ENCODE assay signal across 8 mouse cellular contexts in the genomic region with DNA sequence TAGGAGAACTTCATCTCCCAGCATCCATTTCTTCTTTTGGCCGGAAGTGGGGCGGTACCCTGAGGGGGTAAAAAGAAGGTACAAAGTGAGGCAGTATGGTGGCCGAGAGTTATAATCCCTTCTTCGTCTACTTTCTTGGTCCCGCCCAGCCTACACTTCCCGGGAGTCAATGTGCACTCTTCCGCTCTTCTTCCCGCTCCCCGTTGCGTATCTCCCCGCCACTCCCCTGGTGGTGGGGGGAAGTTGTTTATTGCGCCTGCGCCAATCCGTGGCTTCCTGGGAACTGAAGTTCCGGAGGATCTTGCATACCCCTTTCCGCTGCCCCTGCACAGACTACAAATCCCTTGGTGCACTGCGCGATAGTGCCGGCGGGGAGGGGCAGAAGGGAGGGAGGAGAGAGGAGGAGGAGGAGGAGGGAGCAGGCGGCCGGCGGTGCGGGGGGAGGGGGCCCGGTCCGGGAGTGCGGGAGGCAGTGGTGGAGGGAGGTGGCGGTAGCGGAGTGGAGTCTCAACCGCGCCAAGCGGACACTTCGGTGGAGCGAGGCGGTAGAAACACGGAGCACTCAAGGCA. TPM values are rescaled to one million over a fixed set of nuclear protein-coding genes. Genes with fewer than 3 reads are reported as not detected.
DNase-seq lines count a peak whose midpoint lies in the region; ATAC-seq and TF ChIP-seq lines count a peak whose summit lies in the region.

A gene (plus strand): TSS at position 387 of the 570 bp plus-strand sequence.

- DNase-seq in 3134 (ENCODE audit: extremely low read depth, insufficient read length, low spot score): peak; percentile 98
- peak; percentile 98 to 99 for DNase-seq in adrenal gland, postnatal 36 days
- peak; percentile 98 to 100 for DNase-seq in heart, adult 18-20 months
- DNase-seq in kidney, adult 2 months: peak; percentile 99
- DNase-seq in spleen, adult 2 months (ENCODE audit: low read depth in 1 of 2, low spot score in 2 of 2): peak; percentile 97 to 98

- peak within 1 kb of the TSS; percentile 61 for H3K4me2 ChIP-seq in embryonic facial prominence, embryonic 13.5 days
- peak within 1 kb of the TSS; percentile 58 for H3K4me2 ChIP-seq in limb, embryonic 12.5 days
- H3K4me2 ChIP-seq in midbrain, embryonic 15.5 days: peak within 1 kb of the TSS; percentile 77

- peak; percentile 44 for TF ChIP-seq POLR2A in kidney, adult 2 months (IDR thresholded peaks at IDR 0.05; ENCODE audit: low read depth, low read length)
- TF ChIP-seq POLR2A in spleen, adult 2 months (IDR thresholded peaks at IDR 0.05; ENCODE audit: low read depth, low read length): peak; percentile 25; the same call in 1 of the 2 replicates

- no peaks in the 10 kb centered on the region for H3K9me3 ChIP-seq in embryonic facial prominence, embryonic 13.5 days
- H3K9me3 ChIP-seq in limb, embryonic 12.5 days: no peaks in the 10 kb centered on the region
- H3K9me3 ChIP-seq in midbrain, embryonic 15.5 days: no peaks in the 10 kb centered on the region

- no peaks in the 10 kb centered on the region for H3K27me3 ChIP-seq in embryonic facial prominence, embryonic 13.5 days
- no peaks in the 10 kb centered on the region for H3K27me3 ChIP-seq in kidney, adult 2 months (replicated peaks; ENCODE audit: control insufficient read depth, insufficient read depth, low read length)
- no peaks in the 10 kb centered on the region for H3K27me3 ChIP-seq in limb, embryonic 12.5 days
- H3K27me3 ChIP-seq in midbrain, embryonic 15.5 days (replicated peaks): no peaks in the 10 kb centered on the region
- H3K27me3 ChIP-seq in spleen, adult 2 months (ENCODE audit: control insufficient read depth, insufficient read depth, low read length): no peaks in the 10 kb centered on the region

- H3K4me1 ChIP-seq in embryonic facial prominence, embryonic 13.5 days: peaks cover 41% of the 10 kb centered on the region
- H3K4me1 ChIP-seq in kidney, adult 2 months (ENCODE audit: control insufficient read depth, insufficient read depth, low read length): peaks cover 6% of the 10 kb centered on the region; the same call in 1 of the 2 replicates
- H3K4me1 ChIP-seq in limb, embryonic 12.5 days (replicated peaks): peaks cover 34% of the 10 kb centered on the region
- peaks cover 49% of the 10 kb centered on the region for H3K4me1 ChIP-seq in midbrain, embryonic 15.5 days
- H3K4me1 ChIP-seq in spleen, adult 2 months (ENCODE audit: control insufficient read depth, insufficient read depth, insufficient read length): peaks cover 9% of the 10 kb centered on the region; the same call in 1 of the 2 replicates

- peak within 1 kb of the TSS; percentile 99 for H3K27ac ChIP-seq in embryonic facial prominence, embryonic 13.5 days
- H3K27ac ChIP-seq in kidney, adult 2 months (ENCODE audit: insufficient read depth, low read depth, low read length): peak within 1 kb of the TSS; percentile 92
- peak within 1 kb of the TSS; percentile 99 for H3K27ac ChIP-seq in limb, embryonic 12.5 days
- peak within 1 kb of the TSS; percentile 92 for H3K27ac ChIP-seq in midbrain, embryonic 15.5 days
- peak within 1 kb of the TSS; percentile 92 for H3K27ac ChIP-seq in spleen, adult 2 months (ENCODE audit: insufficient read depth, low read length)

- peak; percentile 82 for ATAC-seq in embryonic facial prominence, embryonic 13.5 days (ENCODE audit: insufficient number of reproducible peaks, insufficient read depth, low FRiP score, low TSS enrichment, low read depth)
- ATAC-seq in limb, embryonic 12.5 days (ENCODE audit: insufficient number of reproducible peaks, insufficient read depth, low FRiP score, low TSS enrichment, low read depth): peak; percentile 83
- ATAC-seq in midbrain, embryonic 15.5 days (replicated peaks): peak; percentile 87

- H3K36me3 ChIP-seq in embryonic facial prominence, embryonic 13.5 days: peaks cover 40% of the 10 kb centered on the region
- peaks cover 2% of the 10 kb centered on the region; the same call in 1 of the 2 replicates for H3K36me3 ChIP-seq in kidney, adult 2 months (ENCODE audit: control insufficient read depth, insufficient read depth, low read length)
- H3K36me3 ChIP-seq in limb, embryonic 12.5 days: peaks cover 49% of the 10 kb centered on the region
- peaks cover 9% of the 10 kb centered on the region for H3K36me3 ChIP-seq in midbrain, embryonic 15.5 days (replicated peaks)
- H3K36me3 ChIP-seq in spleen, adult 2 months (ENCODE audit: control insufficient read depth, insufficient read depth, low read length): peaks cover 30% of the 10 kb centered on the region

- under 1% methylated on average over 36 of the region's 36 CpGs for WGBS in embryonic facial prominence, embryonic 13.5 days
- under 1% methylated on average over 36 of the region's 36 CpGs for WGBS in kidney, adult 2 months
- WGBS in limb, embryonic 12.5 days: under 1% methylated on average over 35 of the region's 36 CpGs
- WGBS in midbrain, embryonic 15.5 days: under 1% methylated on average over 36 of the region's 36 CpGs
- WGBS in spleen, adult 2 months: 2% methylated on average over 36 of the region's 36 CpGs

- peak within 1 kb of the TSS; percentile 98 for H3K9ac ChIP-seq in embryonic facial prominence, embryonic 13.5 days
- H3K9ac ChIP-seq in limb, embryonic 12.5 days (replicated peaks): peak within 1 kb of the TSS; percentile 96
- H3K9ac ChIP-seq in midbrain, embryonic 15.5 days: peak within 1 kb of the TSS; percentile 87

- peak within 1 kb of the TSS; percentile 97 for H3K4me3 ChIP-seq in embryonic facial prominence, embryonic 13.5 days
- H3K4me3 ChIP-seq in kidney, adult 2 months (ENCODE audit: insufficient read depth, low read depth, low read length): peak within 1 kb of the TSS; percentile 86
- peak within 1 kb of the TSS; percentile 92 for H3K4me3 ChIP-seq in limb, embryonic 12.5 days (replicated peaks)
- H3K4me3 ChIP-seq in midbrain, embryonic 15.5 days: peak within 1 kb of the TSS; percentile 90
- H3K4me3 ChIP-seq in spleen, adult 2 months (ENCODE audit: extremely low read depth, insufficient read depth, insufficient read length): peak within 1 kb of the TSS; percentile 91

- TF ChIP-seq CTCF in kidney, adult 2 months (conservative IDR thresholded peaks at IDR 0.05; ENCODE audit: insufficient read depth, insufficient read length, low read depth, low read length): peak; percentile 41
- peak; percentile 11; the same call in 1 of the 2 replicates for TF ChIP-seq CTCF in spleen, adult 2 months (IDR thresholded peaks at IDR 0.05; ENCODE audit: extremely low read depth, insufficient read depth, insufficient read length, insufficient replicate concordance)

RNA-seq across cellular contexts. Expression of the gene that starts here (rescaled TPM):
- total RNA-seq in adrenal gland, postnatal 36 days (2021): 10 to 100 TPM; 54.6 to 57.1 TPM
- polyA plus RNA-seq in embryonic facial prominence, embryonic 13.5 days (2015; fragmentation: Nextera tagmentation; extraction: Ambion mirVana): 87.8 and 93.3 TPM in 2 replicates
- total RNA-seq in heart, adult 18-20 months (2021): 10 to 100 TPM; 18.4 to 19.7 TPM
- 16.0 and 21.4 TPM in 2 replicates for polyA plus RNA-seq in kidney, adult 2 months (2012; rRNA removed)
- polyA plus RNA-seq in limb, embryonic 12.5 days (2016; fragmentation: Nextera tagmentation; extraction: Ambion mirVana): 102 and 108 TPM in 2 replicates
- 57.1 and 58.8 TPM in 2 replicates for polyA plus RNA-seq in midbrain, embryonic 15.5 days (2015; fragmentation: Nextera tagmentation; extraction: Ambion mirVana)
- polyA plus RNA-seq in spleen, adult 2 months (2012; rRNA removed): 13.8 and 21.4 TPM in 2 replicates

Comparison
In these comparisons a context has a peak if more than half of its experiments do, and no peak if none do; other contexts are left out.
1. Peak in every context shown above with its lines: DNase-seq, ATAC-seq, H3K4me3 ChIP-seq and H3K27ac ChIP-seq.